Mouse (Mus musculus): ENCODE data around the gene Usp35.

DNA sequence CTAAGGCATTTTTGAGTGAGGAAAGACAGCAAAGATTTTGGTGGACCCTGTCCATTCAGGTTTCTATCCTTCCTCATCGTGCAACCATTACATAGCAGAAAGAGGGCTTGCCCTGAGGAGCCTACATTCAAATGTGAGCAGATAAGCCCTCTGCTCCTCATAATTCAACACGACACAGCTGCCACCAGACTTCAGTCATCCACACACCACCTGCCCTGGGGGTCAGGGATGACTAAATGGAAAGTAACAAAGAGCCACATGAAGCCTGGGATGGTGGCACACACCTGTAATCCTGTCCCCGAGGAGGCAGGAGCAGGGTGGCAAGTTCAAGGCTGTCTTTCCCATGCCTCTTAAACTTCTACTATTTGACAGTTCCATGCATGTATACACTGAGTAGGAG, 26.0 kb upstream of the Usp35 start:
- TF ChIP-seq CTCF (IDR thresholded peaks at IDR 0.05; ENCODE audit: low read depth, low read length) (no peak), GATA1 (IDR thresholded peaks at IDR 0.05; ENCODE audit: borderline replicate concordance, low read length) (no peak), GATA2 (IDR thresholded peaks at IDR 0.05; ENCODE audit: borderline replicate concordance, low read depth, low read length) (no peak), POLR2AphosphoS5 (IDR thresholded peaks at IDR 0.05; ENCODE audit: insufficient replicate concordance, low read depth, low read length) (no peak)

All from G1E (cell line).